11 mouse cellular contexts compared by ENCODE assay signal in the genomic region with DNA sequence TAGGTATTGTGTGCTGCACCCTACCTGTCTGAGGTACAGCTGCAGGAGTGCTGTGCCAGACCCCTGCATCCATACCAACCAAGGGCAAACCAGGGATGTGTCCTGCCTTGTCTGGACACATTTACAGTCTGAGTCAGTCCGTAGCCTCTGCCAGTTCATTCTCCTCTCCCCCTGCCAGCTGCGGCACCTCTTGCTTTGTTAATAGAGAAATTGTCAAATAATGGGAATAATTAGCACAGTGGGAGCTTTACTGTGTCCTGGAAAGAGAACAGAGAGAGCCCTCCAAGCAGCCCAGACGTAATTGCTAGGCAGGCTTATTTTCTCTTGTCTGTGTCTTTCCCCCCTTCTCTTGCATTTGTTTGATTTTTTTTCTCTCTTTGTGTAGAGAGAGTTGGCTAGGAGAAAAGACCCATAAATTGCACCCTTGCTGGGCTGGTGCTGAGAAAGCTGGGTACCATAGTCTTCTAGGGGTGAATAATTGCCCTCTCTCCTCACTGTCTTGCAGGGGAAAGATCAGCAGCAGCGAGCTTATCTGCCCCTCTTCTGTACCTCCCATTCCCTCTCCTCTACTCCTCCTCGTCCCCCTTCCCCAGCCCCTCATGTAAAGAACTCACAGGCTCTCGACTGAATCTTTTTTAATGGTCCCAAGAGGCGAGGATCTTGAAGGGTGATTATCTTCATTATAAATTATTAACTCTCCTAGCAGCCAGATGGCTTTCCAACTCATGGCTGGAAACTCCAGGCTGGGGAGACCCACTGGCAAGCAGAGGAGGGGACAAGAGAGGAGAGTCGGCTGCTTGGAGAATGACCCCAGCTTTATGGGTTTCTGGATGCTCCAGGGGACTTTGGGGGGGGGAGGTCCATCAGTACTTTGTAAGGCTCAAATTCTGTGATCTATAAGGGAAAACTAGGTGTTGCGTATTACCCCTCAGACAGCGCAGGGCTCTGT.
A peak's percentile ranks its signal among the peaks of the same experiment; 100 is the strongest.
DNase-seq lines count a peak whose midpoint lies in the region; ATAC-seq and TF ChIP-seq lines count a peak whose summit lies in the region.
"Had no signal": no experiment of that assay in that cellular context is flagged by ENCODE, and none has a peak within 500 bp of the region (broad histone marks: within the 10 kb centered on the region; RNA-seq: fewer than 3 reads in every experiment).

No protein-coding gene starts in this region.

- no peaks in the 10 kb centered on the region for H3K9me3 ChIP-seq in hindbrain, embryonic 11.5 days (ENCODE audit: control insufficient read depth, low read length)
- no peaks in the 10 kb centered on the region for H3K9me3 ChIP-seq in midbrain, embryonic 14.5 days (ENCODE audit: control insufficient read depth, low read length)

- peak; percentile 23 for DNase-seq in embryo, embryonic 10.5 days (ENCODE audit: low spot score)
- no peak for DNase-seq in embryo, embryonic 10 days (ENCODE audit: low spot score)
- peak; percentile 92 for DNase-seq in brain, embryonic 14.5 days (ENCODE audit: low read depth)
- peak; percentile 19 for DNase-seq in hindbrain, embryonic 11.5 days (ENCODE audit: low spot score)
- peak; percentile 56 for DNase-seq in midbrain, embryonic 14.5 days
- DNase-seq in left cerebral cortex, postnatal 14 days (ENCODE audit: low spot score in 2 of 2) = no peak
- no peak for DNase-seq in spleen, postnatal 36 days (ENCODE audit: low spot score in 2 of 2)
- DNase-seq: heart, postnatal 10 days; kidney, adult 8-10 months; liver, postnatal 0 days had no signal

- H3K27ac ChIP-seq in hindbrain, embryonic 11.5 days (ENCODE audit: low read depth, low read length) = peak overlapping the region; percentile 48
- H3K27ac ChIP-seq in midbrain, embryonic 14.5 days (replicated peaks; ENCODE audit: low read depth, low read length) = peak overlapping the region; percentile 50; the same call in 1 of the 2 replicates

- no peaks in the 10 kb centered on the region for H3K27me3 ChIP-seq in hindbrain, embryonic 11.5 days (ENCODE audit: control insufficient read depth, insufficient read depth, low read length)
- no peaks in the 10 kb centered on the region for H3K27me3 ChIP-seq in midbrain, embryonic 14.5 days (ENCODE audit: control insufficient read depth, insufficient read depth, low read length)

- no peaks in the 10 kb centered on the region for H3K36me3 ChIP-seq in hindbrain, embryonic 11.5 days (ENCODE audit: control insufficient read depth, insufficient read depth, low read length)
- H3K36me3 ChIP-seq in midbrain, embryonic 14.5 days (ENCODE audit: control insufficient read depth, insufficient read depth, low read length) = no peaks in the 10 kb centered on the region

- no peak overlapping the region for H3K4me3 ChIP-seq in hindbrain, embryonic 11.5 days (ENCODE audit: low read depth, low read length)
- H3K4me3 ChIP-seq in midbrain, embryonic 14.5 days (replicated peaks; ENCODE audit: low read depth, low read length) = no peak overlapping the region

- H3K4me2 ChIP-seq in hindbrain, embryonic 11.5 days (replicated peaks; ENCODE audit: low read depth, low read length) = no peak overlapping the region
- no peak overlapping the region for H3K4me2 ChIP-seq in midbrain, embryonic 14.5 days (ENCODE audit: low read length)

- H3K9ac ChIP-seq in hindbrain, embryonic 11.5 days (ENCODE audit: low read depth, low read length) = no peak overlapping the region
- H3K9ac ChIP-seq in midbrain, embryonic 14.5 days (replicated peaks; ENCODE audit: low read length) = no peak overlapping the region
- H3K9ac ChIP-seq: liver, postnatal 0 days had no signal

- no peak for TF ChIP-seq POLR2A in brain, embryonic 14.5 days (IDR thresholded peaks at IDR 0.05; ENCODE audit: borderline replicate concordance, extremely low read depth, insufficient read depth, insufficient read length, poor library complexity, severe bottlenecking)

- intact Hi-C loops in left cerebral cortex, postnatal 14 days (cut with DNase I) = no loop called here

- peak; percentile 78 for ATAC-seq in hindbrain, embryonic 11.5 days (ENCODE audit: low FRiP score)
- peak; percentile 27; the same call in 1 of the 2 replicates for ATAC-seq in midbrain, embryonic 14.5 days (ENCODE audit: low FRiP score, low TSS enrichment)
- no peak for ATAC-seq in granulocyte monocyte progenitor cell, adult 5-6 weeks (replicated peaks; ENCODE audit: poor library complexity, severe bottlenecking)
- ATAC-seq: liver, postnatal 0 days had no signal

- TF ChIP-seq CTCF in brain, embryonic 14.5 days (IDR thresholded peaks at IDR 0.05; ENCODE audit: borderline replicate concordance, extremely low read depth, insufficient read depth, insufficient read length) = no peak

- 36% methylated on average over 10 of the region's 10 CpGs for WGBS in hindbrain, embryonic 11.5 days
- WGBS in midbrain, embryonic 14.5 days = 30% methylated on average over 10 of the region's 10 CpGs

- 0 out of 2 replicates have a peak, but pooled peaks cover 3% of the 10 kb centered on the region for H3K4me1 ChIP-seq in hindbrain, embryonic 11.5 days (replicated peaks; ENCODE audit: control insufficient read depth, insufficient read depth, low read length)
- peaks cover 10% of the 10 kb centered on the region; the same call in 1 of the 2 replicates for H3K4me1 ChIP-seq in midbrain, embryonic 14.5 days (ENCODE audit: control insufficient read depth, insufficient read depth, low read length)

Comparison
In these comparisons a context has a peak if more than half of its experiments do, and no peak if none do; other contexts are left out.
1. DNase-seq: peak in embryo, embryonic 10.5 days (single experiment), brain, embryonic 14.5 days (single experiment), hindbrain, embryonic 11.5 days (single experiment) and midbrain, embryonic 14.5 days (single experiment); none in embryo, embryonic 10 days (single experiment), left cerebral cortex, postnatal 14 days (0 of 2) and spleen, postnatal 36 days (0 of 2).